In genomic region chr16:83092059-83092458, GRCm38 (mm10) we compare ENCODE assay signal across 23 mouse cellular contexts.
"Had no signal": no experiment of that assay in that cellular context is flagged by ENCODE, and none has a peak within 500 bp of the region (broad histone marks: within the 10 kb centered on the region; RNA-seq: fewer than 3 reads in every experiment).

No protein-coding gene starts in this region.

- H3K4me1 ChIP-seq: limb, embryonic 10.5 days; limb, embryonic 13.5 days; liver, embryonic 12.5 days; liver, embryonic 15.5 days; lung, embryonic 15.5 days; megakaryocyte, embryonic 14.5 days; neural tube, embryonic 12.5 days; neural tube, embryonic 15.5 days had no signal

- H3K36me3 ChIP-seq: limb, embryonic 10.5 days; limb, embryonic 13.5 days; liver, embryonic 12.5 days; liver, embryonic 15.5 days; lung, embryonic 15.5 days; neural tube, embryonic 12.5 days; neural tube, embryonic 15.5 days had no signal

- DNase-seq: kidney, postnatal 14 days; kidney, postnatal 4 days; liver; lung, adult 18-20 months; lung, postnatal 10 days; lung, postnatal 36 days; midbrain, embryonic 14.5 days; right cerebral cortex, adult 18-20 months; right cerebral cortex, postnatal 14 days; right cerebral cortex, postnatal 4 days; thymus, adult 2 months; thymus, postnatal 14 days; thymus, postnatal 4 days had no signal

- ATAC-seq: liver, embryonic 12.5 days had no signal

- H3K9ac ChIP-seq: limb, embryonic 13.5 days; liver, embryonic 12.5 days; liver, embryonic 15.5 days; lung, embryonic 15.5 days; neural tube, embryonic 12.5 days; neural tube, embryonic 15.5 days had no signal

- H3K27ac ChIP-seq: limb, embryonic 10.5 days; limb, embryonic 13.5 days; liver, embryonic 12.5 days; liver, embryonic 15.5 days; lung, embryonic 15.5 days; neural tube, embryonic 12.5 days; neural tube, embryonic 15.5 days; stomach, postnatal 0 days had no signal

- H3K4me3 ChIP-seq: limb, embryonic 10.5 days; limb, embryonic 13.5 days; liver, embryonic 12.5 days; liver, embryonic 15.5 days; lung, embryonic 15.5 days; megakaryocyte, embryonic 14.5 days; neural tube, embryonic 12.5 days; neural tube, embryonic 15.5 days had no signal

- H3K4me2 ChIP-seq: limb, embryonic 13.5 days; liver, embryonic 12.5 days; liver, embryonic 15.5 days; lung, embryonic 15.5 days; midbrain, embryonic 11.5 days; neural tube, embryonic 12.5 days; neural tube, embryonic 15.5 days had no signal

- H3K27me3 ChIP-seq: limb, embryonic 13.5 days; liver, embryonic 12.5 days; liver, embryonic 15.5 days; lung, embryonic 15.5 days; megakaryocyte, embryonic 14.5 days; neural tube, embryonic 12.5 days; neural tube, embryonic 15.5 days had no signal

- H3K9me3 ChIP-seq: limb, embryonic 10.5 days; limb, embryonic 13.5 days; liver, embryonic 12.5 days; liver, embryonic 15.5 days; lung, embryonic 15.5 days; neural tube, embryonic 12.5 days; neural tube, embryonic 15.5 days had no signal
